Mouse (Mus musculus): ENCODE measurements around the gene Pias4. TPM values are rescaled to one million over a fixed set of nuclear protein-coding genes. Genes with fewer than 3 reads are reported as not detected.

Pias4 gene
- polyA plus RNA-seq, 1 experiment from 2014 or later: 20.9 TPM

GRCm38 (mm10) chr10:81154313-81154712, 13.4 kb downstream of the Pias4 start:
- H3K36me3 ChIP-seq (ENCODE audit: control insufficient read depth, insufficient read depth, low read length): peaks cover 37% of the 10 kb centered on the region
- no peaks in the 10 kb centered on the region for H3K9me3 ChIP-seq (ENCODE audit: control insufficient read depth, low read length)
- H3K27me3 ChIP-seq (ENCODE audit: control insufficient read depth, insufficient read depth, low read length): no peaks in the 10 kb centered on the region
- DNase-seq (ENCODE audit: low spot score) (no peak), ATAC-seq (ENCODE audit: low FRiP score, low TSS enrichment) (no peak)
- H3K4me1 ChIP-seq (replicated peaks; ENCODE audit: control insufficient read depth, insufficient read depth): no peaks in the 10 kb centered on the region
- 80% methylated on average over 12 of the region's 12 CpGs for WGBS
- no peak overlapping the region for H3K4me2 ChIP-seq (replicated peaks; ENCODE audit: low read depth)
- H3K4me3 ChIP-seq (ENCODE audit: low read depth, low read length): no peak overlapping the region
- H3K9ac ChIP-seq (ENCODE audit: low read length): no peak overlapping the region
- TF ChIP-seq EP300 (optimal IDR thresholded peaks at IDR 0.05) (no peak), CTCF (IDR thresholded peaks at IDR 0.05; ENCODE audit: low read depth) (no peak)
- 0 out of 2 replicates have a peak overlapping the region, but pooled peaks have one; percentile 18 for H3K27ac ChIP-seq (replicated peaks)

GRCm38 (mm10) chr10:81152609-81153008, 15.1 kb downstream of the Pias4 start:
- Histone ChIP-seq H3K4me3 (ENCODE audit: low read depth, low read length) (no peak overlapping the region), H3K9ac (ENCODE audit: low read length) (peak overlapping the region; percentile 23; the same call in 1 of the 2 replicates), H3K27ac (replicated peaks) (peak overlapping the region; percentile 35), H3K4me1 (replicated peaks; ENCODE audit: control insufficient read depth, insufficient read depth) (no peaks in the 10 kb centered on the region), H3K9me3 (ENCODE audit: control insufficient read depth, low read length) (no peaks in the 10 kb centered on the region), H3K27me3 (ENCODE audit: control insufficient read depth, insufficient read depth, low read length) (no peaks in the 10 kb centered on the region), H3K4me2 (replicated peaks; ENCODE audit: low read depth) (no peak overlapping the region), H3K36me3 (ENCODE audit: control insufficient read depth, insufficient read depth, low read length) (peaks cover 47% of the 10 kb centered on the region)
- TF ChIP-seq EP300 (optimal IDR thresholded peaks at IDR 0.05): no peak
- TF ChIP-seq CTCF (IDR thresholded peaks at IDR 0.05; ENCODE audit: low read depth): no peak
- DNase-seq (ENCODE audit: low spot score) (peak; percentile 37), ATAC-seq (ENCODE audit: low FRiP score, low TSS enrichment) (0 out of 2 replicates have a peak, but pooled peaks have one; percentile 11)
- 66% methylated on average over 12 of the region's 12 CpGs for WGBS

GRCm38 (mm10) chr10:81151261-81151660, 16.5 kb downstream of the Pias4 start:
- no peaks in the 10 kb centered on the region for H3K27me3 ChIP-seq (ENCODE audit: control insufficient read depth, insufficient read depth, low read length)
- 66% methylated on average over 6 of the region's 6 CpGs for WGBS
- ATAC-seq (ENCODE audit: low FRiP score, low TSS enrichment) (no peak), DNase-seq (ENCODE audit: low spot score) (no peak)
- no peak overlapping the region for H3K9ac ChIP-seq (ENCODE audit: low read length)
- H3K36me3 ChIP-seq (ENCODE audit: control insufficient read depth, insufficient read depth, low read length): peaks cover 40% of the 10 kb centered on the region
- no peaks in the 10 kb centered on the region for H3K4me1 ChIP-seq (replicated peaks; ENCODE audit: control insufficient read depth, insufficient read depth)
- TF ChIP-seq EP300 (optimal IDR thresholded peaks at IDR 0.05) (no peak), CTCF (IDR thresholded peaks at IDR 0.05; ENCODE audit: low read depth) (no peak)
- H3K4me2 ChIP-seq (replicated peaks; ENCODE audit: low read depth): no peak overlapping the region
- H3K27ac ChIP-seq (replicated peaks): no peak overlapping the region
- H3K9me3 ChIP-seq (ENCODE audit: control insufficient read depth, low read length): no peaks in the 10 kb centered on the region
- H3K4me3 ChIP-seq (ENCODE audit: low read depth, low read length): no peak overlapping the region

GRCm38 (mm10) chr10:81146296-81146695, 21.4 kb downstream of the Pias4 start:
- TF ChIP-seq CTCF (IDR thresholded peaks at IDR 0.05; ENCODE audit: low read depth): no peak
- no peak for TF ChIP-seq EP300 (optimal IDR thresholded peaks at IDR 0.05)
- H3K9ac ChIP-seq (ENCODE audit: low read length): peak overlapping the region; percentile 41
- no peaks in the 10 kb centered on the region for H3K9me3 ChIP-seq (ENCODE audit: control insufficient read depth, low read length)
- H3K4me1 ChIP-seq (replicated peaks; ENCODE audit: control insufficient read depth, insufficient read depth): peaks cover 4% of the 10 kb centered on the region; the same call in 1 of the 2 replicates
- peak overlapping the region; percentile 44 for H3K4me2 ChIP-seq (replicated peaks; ENCODE audit: low read depth)
- 0 out of 2 replicates have a peak overlapping the region, but pooled peaks have one; percentile 10 for H3K4me3 ChIP-seq (ENCODE audit: low read depth, low read length)
- peak overlapping the region; percentile 88 for H3K27ac ChIP-seq (replicated peaks)
- ATAC-seq (ENCODE audit: low FRiP score, low TSS enrichment): peak; percentile 4; the same call in 1 of the 2 replicates
- peaks cover 38% of the 10 kb centered on the region for H3K36me3 ChIP-seq (ENCODE audit: control insufficient read depth, insufficient read depth, low read length)
- DNase-seq (ENCODE audit: low spot score): peak; percentile 46
- 55% methylated on average over 3 of the region's 4 CpGs for WGBS
- H3K27me3 ChIP-seq (ENCODE audit: control insufficient read depth, insufficient read depth, low read length): no peaks in the 10 kb centered on the region

GRCm38 (mm10) chr10:81145778-81146177, 21.9 kb downstream of the Pias4 start:
- peaks cover 38% of the 10 kb centered on the region for H3K36me3 ChIP-seq (ENCODE audit: control insufficient read depth, insufficient read depth, low read length)
- peak overlapping the region; percentile 44 for H3K4me2 ChIP-seq (replicated peaks; ENCODE audit: low read depth)
- H3K27me3 ChIP-seq (ENCODE audit: control insufficient read depth, insufficient read depth, low read length): no peaks in the 10 kb centered on the region
- H3K9ac ChIP-seq (ENCODE audit: low read length): peak overlapping the region; percentile 41
- ATAC-seq (ENCODE audit: low FRiP score, low TSS enrichment): peak; percentile 73
- peak overlapping the region; percentile 88 for H3K27ac ChIP-seq (replicated peaks)
- H3K4me3 ChIP-seq (ENCODE audit: low read depth, low read length): no peak overlapping the region
- peaks cover 6% of the 10 kb centered on the region for H3K4me1 ChIP-seq (replicated peaks; ENCODE audit: control insufficient read depth, insufficient read depth)
- H3K9me3 ChIP-seq (ENCODE audit: control insufficient read depth, low read length): no peaks in the 10 kb centered on the region
- peak; percentile 88 for DNase-seq (ENCODE audit: low spot score)
- 56% methylated on average over 7 of the region's 7 CpGs for WGBS
- no peak for TF ChIP-seq EP300 (optimal IDR thresholded peaks at IDR 0.05)
- TF ChIP-seq CTCF (IDR thresholded peaks at IDR 0.05; ENCODE audit: low read depth): no peak

GRCm38 (mm10) chr10:81145307-81145706, 22.4 kb downstream of the Pias4 start:
- DNase-seq (ENCODE audit: low spot score): peak; percentile 32
- WGBS: 77% methylated on average over 6 of the region's 6 CpGs
- no peak overlapping the region; the same call in 1 of the 2 replicates for H3K9ac ChIP-seq (ENCODE audit: low read length)
- TF ChIP-seq CTCF (IDR thresholded peaks at IDR 0.05; ENCODE audit: low read depth): no peak
- TF ChIP-seq EP300 (optimal IDR thresholded peaks at IDR 0.05): no peak
- H3K27ac ChIP-seq (replicated peaks): peak overlapping the region; percentile 88
- H3K4me2 ChIP-seq (replicated peaks; ENCODE audit: low read depth): peak overlapping the region; percentile 44; the same call in 1 of the 2 replicates
- no peaks in the 10 kb centered on the region for H3K27me3 ChIP-seq (ENCODE audit: control insufficient read depth, insufficient read depth, low read length)
- H3K4me1 ChIP-seq (replicated peaks; ENCODE audit: control insufficient read depth, insufficient read depth): peaks cover 9% of the 10 kb centered on the region
- H3K36me3 ChIP-seq (ENCODE audit: control insufficient read depth, insufficient read depth, low read length): peaks cover 36% of the 10 kb centered on the region
- ATAC-seq (ENCODE audit: low FRiP score, low TSS enrichment): no peak
- H3K9me3 ChIP-seq (ENCODE audit: control insufficient read depth, low read length): no peaks in the 10 kb centered on the region
- no peak overlapping the region for H3K4me3 ChIP-seq (ENCODE audit: low read depth, low read length)

Data from stomach, postnatal 0 days (tissue).